Mouse (Mus musculus) thymus, adult 18-20 months (tissue): ENCODE data around the gene Slc6a4.
"Not testable (repeated sequence)": the region's sequence is repeated elsewhere in the genome, so short reads cannot be mapped to it uniquely, and the experiment has no call there.

Experiments used
- DNase-seq, 2 experiments: peaks; one replicate each; pipeline ENCODE4 v3.0.0; 2022; ENCODE audit warnings: mixed read lengths in 2 of 2

Slc6a4 gene

DNA sequence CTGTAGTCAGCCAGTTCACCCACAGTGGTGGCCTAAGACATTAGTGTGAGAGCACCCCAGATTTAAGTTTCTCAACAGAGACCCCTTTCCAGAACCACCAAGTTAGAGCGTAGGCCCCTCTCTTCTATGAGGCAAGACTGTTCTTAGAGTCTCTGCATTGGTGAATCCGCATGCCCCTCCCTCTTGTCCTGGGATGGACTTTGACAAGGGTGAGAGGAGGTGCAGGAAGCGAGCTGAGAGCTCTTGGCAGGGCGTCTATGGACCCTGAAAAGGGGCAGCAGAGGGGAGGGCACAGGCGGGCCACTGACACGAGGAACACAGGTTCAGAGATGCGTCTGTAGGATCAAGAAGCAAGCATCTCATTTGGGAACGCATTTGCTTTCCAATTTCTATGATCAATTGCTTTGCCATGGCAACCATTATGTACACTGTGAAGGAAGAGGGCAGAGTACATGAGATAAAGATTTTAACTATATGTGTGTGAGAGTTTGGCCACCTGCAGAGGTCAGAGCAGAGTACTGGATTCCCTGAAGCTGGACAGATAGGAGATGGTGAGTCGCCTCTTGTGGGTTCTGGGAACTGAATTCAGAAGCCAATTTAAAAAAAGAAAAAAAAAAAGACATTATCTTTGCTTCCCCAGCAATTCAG lies 23.5 kb downstream of the Slc6a4 start:
- DNase-seq: no peak

DNA sequence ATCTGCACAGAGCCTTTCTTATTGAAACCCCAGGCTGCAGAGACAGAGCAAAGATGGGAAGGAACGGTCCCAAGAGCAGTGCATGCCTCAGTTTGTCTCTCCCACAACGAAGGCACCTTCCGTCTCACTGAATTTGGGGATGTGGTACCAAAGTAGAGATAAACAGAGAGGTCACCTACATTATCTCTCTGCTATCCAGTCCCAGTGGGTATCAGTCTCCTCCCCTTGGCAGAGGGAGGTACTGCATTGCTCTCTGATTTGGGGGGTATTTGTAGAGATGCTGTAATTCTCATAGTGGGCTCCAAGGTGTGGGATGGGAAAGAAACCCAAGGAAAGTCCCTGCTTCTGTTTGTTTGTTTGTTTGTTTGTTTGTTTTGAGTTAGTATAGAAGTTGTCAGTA lies 28.2 kb downstream of the Slc6a4 start:
- no peak for DNase-seq

- DNase-seq: no peak
Observed at GRCm38 (mm10) chr11:77028157-77028556, 29.8 kb downstream of the Slc6a4 start.

DNA sequence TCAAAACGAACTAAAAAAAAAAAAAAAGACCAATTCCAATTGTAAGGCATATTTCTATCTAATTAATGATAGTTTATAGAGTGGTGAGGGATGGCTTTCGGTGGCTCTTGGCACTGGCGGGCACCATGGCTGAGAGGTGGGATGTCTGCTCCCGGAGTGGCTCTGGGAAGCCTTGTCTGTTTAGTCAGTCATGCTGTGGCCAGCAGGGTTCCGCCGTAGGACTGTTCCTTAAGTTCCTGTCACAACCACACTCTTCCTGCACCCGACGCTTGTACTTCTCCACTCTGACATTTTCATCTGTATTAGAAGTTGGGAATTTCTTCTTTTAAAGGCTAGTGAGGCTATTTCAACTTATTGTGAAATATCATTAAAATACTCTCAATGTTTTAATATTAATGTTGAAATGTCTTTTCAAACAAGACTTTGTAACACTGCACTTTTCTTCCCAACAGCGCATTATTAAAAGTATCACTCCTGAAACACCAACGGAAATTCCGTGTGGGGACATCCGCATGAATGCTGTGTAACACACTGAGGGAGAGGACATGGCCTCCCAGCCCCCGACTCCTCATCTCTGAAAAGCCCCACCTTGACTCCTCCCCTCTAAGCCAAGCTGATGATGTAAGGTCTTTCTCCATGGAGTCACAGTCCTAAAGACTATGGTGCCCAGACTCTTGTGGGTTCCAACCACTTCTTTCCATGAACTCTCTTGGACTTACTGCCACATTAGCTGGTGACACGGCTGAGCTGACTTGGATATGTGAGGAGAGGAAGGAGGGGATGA lies 32.9 kb downstream of the Slc6a4 start:
- DNase-seq: no peak

GRCm38 (mm10) chr11:77041891-77042290 lies 43.5 kb downstream of the Slc6a4 start:
- DNase-seq: no peak

DNA sequence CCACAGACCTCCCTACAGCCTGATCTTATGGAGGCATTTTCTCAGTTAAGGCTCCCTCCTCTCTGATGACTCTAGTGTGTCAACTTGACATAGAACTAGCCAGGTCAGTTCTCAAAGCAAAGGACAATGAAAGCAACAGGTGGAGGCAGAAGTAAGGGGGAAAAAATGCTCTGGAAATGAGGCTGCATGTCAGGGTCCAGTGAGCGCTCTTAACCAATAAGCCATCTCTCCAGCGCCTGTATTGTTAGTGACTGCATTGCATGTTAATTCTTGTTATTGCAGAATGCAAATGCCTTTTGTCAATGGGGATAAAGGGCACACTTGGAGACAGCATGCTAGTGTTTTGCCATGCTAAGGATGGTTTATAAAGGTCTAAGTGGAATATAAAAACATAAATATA lies 44.4 kb downstream of the Slc6a4 start:
- no peak for DNase-seq

DNA sequence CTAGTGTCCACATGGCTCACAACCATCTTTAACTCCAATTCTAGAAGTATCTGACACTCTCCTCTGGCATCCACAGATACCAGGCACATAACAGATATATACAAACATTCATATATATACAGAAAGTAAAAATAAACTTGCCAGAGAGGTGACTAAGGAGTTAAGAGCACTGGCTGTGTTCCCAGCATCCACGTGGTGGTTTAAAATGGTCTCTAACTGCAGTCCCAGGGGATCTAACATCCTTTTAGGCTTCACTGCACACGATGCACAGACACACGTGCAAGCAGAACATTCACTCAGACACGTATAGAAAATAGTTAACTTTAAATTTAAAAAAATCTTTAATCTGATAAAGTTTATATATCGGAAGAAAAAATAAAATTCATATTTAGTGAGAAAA lies 63.5 kb downstream of the Slc6a4 start:
- DNase-seq: no peak

GRCm38 (mm10) chr11:77063406-77063805 lies 65.0 kb downstream of the Slc6a4 start:
- DNase-seq: no peak

- DNase-seq: no peak
Observed at GRCm38 (mm10) chr11:77068825-77069224, 70.4 kb downstream of the Slc6a4 start.

DNA sequence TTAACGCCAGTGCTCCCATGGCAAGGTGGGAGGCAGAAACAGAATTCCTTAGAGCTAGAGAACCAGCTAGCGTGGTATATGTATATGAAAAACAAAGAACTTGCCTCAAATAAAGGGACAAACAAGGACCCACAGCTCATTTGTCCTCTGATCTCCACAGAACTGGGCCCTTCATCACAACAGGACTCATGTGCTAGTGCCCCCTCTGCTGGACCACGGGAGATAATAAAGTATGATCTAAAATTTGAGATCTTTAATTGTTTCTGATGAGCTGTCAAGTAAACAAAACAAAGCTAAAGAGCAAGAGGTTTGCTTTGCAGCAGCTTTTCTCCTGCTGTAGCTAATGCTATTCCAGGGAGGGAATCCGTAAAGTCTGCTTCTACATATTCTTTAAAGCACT lies 72.3 kb downstream of the Slc6a4 start:
- DNase-seq: no peak

GRCm38 (mm10) chr11:77077331-77077730 lies 78.9 kb downstream of the Slc6a4 start:
- not testable (repeated sequence) for DNase-seq

GRCm38 (mm10) chr11:77077792-77078191 lies 79.4 kb downstream of the Slc6a4 start:
- peak in 1 of 2 experiments; percentile 29 for DNase-seq

GRCm38 (mm10) chr11:77078273-77079134 lies 80.1 kb downstream of the Slc6a4 start, which contains the start of gene Nsrp1:
TSS of gene Nsrp1 (minus strand) at chr11:77078435.
- DNase-seq: peak; percentile 85 to 87

GRCm38 (mm10) chr11:77079361-77079760 lies 81.0 kb downstream of the Slc6a4 start:
- DNase-seq: no peak
